Mouse (Mus musculus): ENCODE measurements at regions not wholly inside any gene's neighbourhood (a gene's known extent, or its start where the extent isn't known, plus 50 kb on each side); places are given as distances from the start of the nearest gene placed in this dataset.

DNA sequence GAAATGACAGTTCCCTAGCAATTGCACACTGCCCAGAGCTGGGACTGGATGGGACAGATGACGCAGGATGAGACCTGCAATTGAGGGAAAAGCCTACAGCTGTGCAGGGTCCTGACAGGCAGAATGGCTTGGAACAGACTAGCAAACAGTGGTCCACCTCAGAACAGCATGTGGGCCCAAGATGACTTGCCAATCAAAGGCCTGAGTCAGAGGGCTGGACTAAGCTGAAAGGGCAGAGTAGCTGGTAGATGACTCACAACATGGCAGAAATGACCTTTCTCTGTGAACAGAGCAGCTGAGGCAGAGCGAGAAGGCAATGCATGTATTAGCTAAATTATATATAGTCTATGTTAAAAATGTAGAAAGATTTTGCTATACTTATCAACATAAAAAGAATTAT lies 138.4 kb upstream of the Syt13 start:
- no peak overlapping the region for H3K4me3 ChIP-seq (ENCODE audit: low read depth, low read length)
- no peak overlapping the region for H3K27ac ChIP-seq (ENCODE audit: low read depth, low read length)
- H3K9ac ChIP-seq (ENCODE audit: low read depth, low read length): no peak overlapping the region
- H3K27me3 ChIP-seq (replicated peaks; ENCODE audit: control insufficient read depth, insufficient read depth, low read length): no peaks in the 10 kb centered on the region
- ATAC-seq: no peak
- H3K36me3 ChIP-seq (ENCODE audit: control insufficient read depth, insufficient read depth): no peaks in the 10 kb centered on the region
- H3K9me3 ChIP-seq (ENCODE audit: control insufficient read depth): no peaks in the 10 kb centered on the region
- no peak for TF ChIP-seq CTCF (IDR thresholded peaks at IDR 0.05; ENCODE audit: low read depth)
- H3K4me2 ChIP-seq (replicated peaks; ENCODE audit: low read depth): no peak overlapping the region
- WGBS: 90% methylated on average over 2 of the region's 2 CpGs
- no peaks in the 10 kb centered on the region for H3K4me1 ChIP-seq (replicated peaks; ENCODE audit: control insufficient read depth, insufficient read depth, low read length)

DNA sequence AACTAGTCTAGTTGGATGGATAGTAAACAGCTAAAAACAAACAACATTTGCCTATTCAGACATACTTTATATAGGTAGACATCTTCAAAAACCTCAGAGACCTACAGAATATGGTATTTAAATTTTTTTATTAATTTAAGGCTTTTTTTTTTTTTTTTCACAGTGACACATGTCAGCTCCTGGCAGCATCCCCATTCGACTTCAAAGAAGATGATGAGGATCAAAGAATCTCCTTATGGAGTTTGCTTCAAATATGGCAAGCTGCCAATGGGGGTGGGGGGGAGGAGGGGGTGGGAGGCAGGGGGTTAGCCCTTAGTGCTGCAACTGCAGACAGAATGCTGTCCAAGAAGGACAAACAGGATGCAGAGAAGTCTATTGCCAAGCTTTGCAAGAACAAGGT lies 135.8 kb upstream of the Syt13 start:
- H3K27me3 ChIP-seq (replicated peaks; ENCODE audit: control insufficient read depth, insufficient read depth, low read length): no peaks in the 10 kb centered on the region
- ATAC-seq: no peak
- no peaks in the 10 kb centered on the region for H3K36me3 ChIP-seq (ENCODE audit: control insufficient read depth, insufficient read depth)
- H3K9ac ChIP-seq (ENCODE audit: low read depth, low read length): no peak overlapping the region
- no peak for TF ChIP-seq CTCF (IDR thresholded peaks at IDR 0.05; ENCODE audit: low read depth)
- no peaks in the 10 kb centered on the region for H3K9me3 ChIP-seq (ENCODE audit: control insufficient read depth)
- 48% methylated on average over 1 of the region's 1 CpGs for WGBS
- no peak overlapping the region for H3K27ac ChIP-seq (ENCODE audit: low read depth, low read length)
- no peaks in the 10 kb centered on the region for H3K4me1 ChIP-seq (replicated peaks; ENCODE audit: control insufficient read depth, insufficient read depth, low read length)
- no peak overlapping the region for H3K4me3 ChIP-seq (ENCODE audit: low read depth, low read length)
- no peak overlapping the region for H3K4me2 ChIP-seq (replicated peaks; ENCODE audit: low read depth)

DNA sequence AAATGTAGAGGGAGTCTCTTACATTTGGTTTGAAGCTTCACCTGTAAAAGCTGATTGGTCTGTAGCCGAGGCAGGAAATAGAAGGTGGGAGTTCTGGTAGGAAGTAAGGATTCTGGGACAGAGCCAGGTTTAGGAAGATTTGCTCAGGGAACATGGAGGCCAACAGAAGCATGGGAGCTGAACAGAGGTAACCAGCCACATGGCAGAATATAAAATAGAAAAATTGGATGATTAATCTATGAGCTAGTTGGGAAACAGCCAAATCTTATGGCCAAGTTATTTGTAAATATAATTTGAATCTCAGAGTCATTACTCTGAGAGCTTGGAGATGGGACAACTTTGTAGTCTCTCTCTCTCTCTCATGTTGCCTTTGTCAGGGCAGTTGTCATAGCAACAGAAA lies 134.9 kb upstream of the Syt13 start:
- Histone ChIP-seq H3K27me3 (replicated peaks; ENCODE audit: control insufficient read depth, insufficient read depth, low read length) (no peaks in the 10 kb centered on the region), H3K9me3 (ENCODE audit: control insufficient read depth) (no peaks in the 10 kb centered on the region), H3K4me2 (replicated peaks; ENCODE audit: low read depth) (no peak overlapping the region), H3K4me3 (ENCODE audit: low read depth, low read length) (no peak overlapping the region), H3K36me3 (ENCODE audit: control insufficient read depth, insufficient read depth) (no peaks in the 10 kb centered on the region), H3K4me1 (replicated peaks; ENCODE audit: control insufficient read depth, insufficient read depth, low read length) (no peaks in the 10 kb centered on the region), H3K27ac (ENCODE audit: low read depth, low read length) (no peak overlapping the region), H3K9ac (ENCODE audit: low read depth, low read length) (no peak overlapping the region)
- no peak for ATAC-seq
- no peak for TF ChIP-seq CTCF (IDR thresholded peaks at IDR 0.05; ENCODE audit: low read depth)
- 72% methylated on average over 1 of the region's 1 CpGs for WGBS

DNA sequence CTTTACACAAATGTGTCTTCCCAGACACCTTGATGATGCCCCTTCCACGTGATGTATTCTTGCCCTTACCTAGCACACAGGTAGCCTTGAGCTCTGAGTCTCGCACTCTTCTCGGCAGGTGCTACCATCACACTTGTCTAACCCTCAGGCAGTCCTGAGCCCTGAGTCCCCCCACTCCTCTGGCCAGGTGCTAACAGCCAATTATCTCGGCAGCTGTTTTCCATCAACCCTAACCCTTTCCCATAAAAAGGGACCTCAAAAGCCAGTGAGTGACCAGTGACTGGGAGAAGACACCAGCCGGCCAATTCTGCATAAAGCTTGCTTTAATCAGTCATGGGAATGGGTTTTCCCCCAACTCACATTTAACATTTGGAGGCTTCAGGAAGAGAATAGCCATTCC lies 133.4 kb upstream of the Syt13 start:
- H3K36me3 ChIP-seq (ENCODE audit: control insufficient read depth, insufficient read depth): no peaks in the 10 kb centered on the region
- H3K9ac ChIP-seq (ENCODE audit: low read depth, low read length): no peak overlapping the region
- H3K27ac ChIP-seq (ENCODE audit: low read depth, low read length): no peak overlapping the region
- no peak overlapping the region for H3K4me3 ChIP-seq (ENCODE audit: low read depth, low read length)
- no peaks in the 10 kb centered on the region for H3K9me3 ChIP-seq (ENCODE audit: control insufficient read depth)
- no peaks in the 10 kb centered on the region for H3K27me3 ChIP-seq (replicated peaks; ENCODE audit: control insufficient read depth, insufficient read depth, low read length)
- no peak for TF ChIP-seq CTCF (IDR thresholded peaks at IDR 0.05; ENCODE audit: low read depth)
- ATAC-seq: no peak
- no peak overlapping the region for H3K4me2 ChIP-seq (replicated peaks; ENCODE audit: low read depth)
- H3K4me1 ChIP-seq (replicated peaks; ENCODE audit: control insufficient read depth, insufficient read depth, low read length): no peaks in the 10 kb centered on the region
- 71% methylated on average over 5 of the region's 5 CpGs for WGBS

DNA sequence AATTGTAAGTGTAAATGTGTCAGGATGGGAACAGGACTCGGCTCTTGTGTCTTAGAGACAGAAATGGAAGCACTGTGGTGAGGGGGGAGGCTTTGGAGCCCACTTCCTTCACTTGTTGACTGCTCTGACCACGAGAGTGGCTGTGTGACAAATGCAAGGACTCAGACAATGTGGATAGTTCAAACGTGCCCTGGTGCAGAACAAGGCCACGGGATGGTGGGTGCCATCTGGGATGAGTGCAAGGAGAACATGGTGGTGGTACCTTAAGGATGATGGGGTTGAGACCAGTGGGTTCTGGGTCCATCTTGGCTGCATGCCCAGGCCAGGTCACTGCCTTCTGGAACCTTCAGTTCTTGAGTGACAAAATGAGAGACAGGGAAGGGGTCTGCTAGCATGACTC lies 132.3 kb upstream of the Syt13 start:
- Histone ChIP-seq H3K9ac (ENCODE audit: low read depth, low read length) (no peak overlapping the region), H3K4me3 (ENCODE audit: low read depth, low read length) (no peak overlapping the region), H3K36me3 (ENCODE audit: control insufficient read depth, insufficient read depth) (no peaks in the 10 kb centered on the region), H3K4me1 (replicated peaks; ENCODE audit: control insufficient read depth, insufficient read depth, low read length) (no peaks in the 10 kb centered on the region), H3K4me2 (replicated peaks; ENCODE audit: low read depth) (no peak overlapping the region), H3K27me3 (replicated peaks; ENCODE audit: control insufficient read depth, insufficient read depth, low read length) (no peaks in the 10 kb centered on the region), H3K9me3 (ENCODE audit: control insufficient read depth) (no peaks in the 10 kb centered on the region), H3K27ac (ENCODE audit: low read depth, low read length) (no peak overlapping the region)
- no peak for ATAC-seq
- WGBS: 64% methylated on average over 4 of the region's 4 CpGs
- no peak for TF ChIP-seq CTCF (IDR thresholded peaks at IDR 0.05; ENCODE audit: low read depth)

DNA sequence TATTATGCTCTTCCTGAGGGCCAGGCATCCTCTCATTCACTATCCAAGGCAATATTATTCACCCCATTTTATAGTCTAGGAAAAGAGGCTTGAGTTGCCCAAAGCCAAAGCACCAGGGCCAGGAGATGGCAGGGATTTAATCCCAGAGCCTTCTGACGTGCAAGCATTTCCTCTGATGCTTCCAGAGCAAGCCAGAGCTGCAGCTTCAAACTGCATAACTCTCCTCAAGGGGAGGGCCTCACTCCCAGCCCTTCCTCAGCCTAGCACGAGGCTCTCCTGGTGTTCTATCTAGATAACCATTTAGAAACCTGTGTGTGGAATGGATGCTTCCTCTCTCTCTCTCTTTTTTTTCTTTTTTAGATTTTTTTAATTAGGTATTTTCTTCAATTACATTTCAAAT lies 130.0 kb upstream of the Syt13 start:
- Histone ChIP-seq H3K27me3 (replicated peaks; ENCODE audit: control insufficient read depth, insufficient read depth, low read length) (no peaks in the 10 kb centered on the region), H3K4me3 (ENCODE audit: low read depth, low read length) (no peak overlapping the region), H3K9ac (ENCODE audit: low read depth, low read length) (no peak overlapping the region), H3K9me3 (ENCODE audit: control insufficient read depth) (no peaks in the 10 kb centered on the region), H3K27ac (ENCODE audit: low read depth, low read length) (no peak overlapping the region), H3K4me2 (replicated peaks; ENCODE audit: low read depth) (no peak overlapping the region), H3K4me1 (replicated peaks; ENCODE audit: control insufficient read depth, insufficient read depth, low read length) (no peaks in the 10 kb centered on the region), H3K36me3 (ENCODE audit: control insufficient read depth, insufficient read depth) (no peaks in the 10 kb centered on the region)
- WGBS: 48% methylated on average over 2 of the region's 2 CpGs
- ATAC-seq: no peak
- no peak for TF ChIP-seq CTCF (IDR thresholded peaks at IDR 0.05; ENCODE audit: low read depth)

DNA sequence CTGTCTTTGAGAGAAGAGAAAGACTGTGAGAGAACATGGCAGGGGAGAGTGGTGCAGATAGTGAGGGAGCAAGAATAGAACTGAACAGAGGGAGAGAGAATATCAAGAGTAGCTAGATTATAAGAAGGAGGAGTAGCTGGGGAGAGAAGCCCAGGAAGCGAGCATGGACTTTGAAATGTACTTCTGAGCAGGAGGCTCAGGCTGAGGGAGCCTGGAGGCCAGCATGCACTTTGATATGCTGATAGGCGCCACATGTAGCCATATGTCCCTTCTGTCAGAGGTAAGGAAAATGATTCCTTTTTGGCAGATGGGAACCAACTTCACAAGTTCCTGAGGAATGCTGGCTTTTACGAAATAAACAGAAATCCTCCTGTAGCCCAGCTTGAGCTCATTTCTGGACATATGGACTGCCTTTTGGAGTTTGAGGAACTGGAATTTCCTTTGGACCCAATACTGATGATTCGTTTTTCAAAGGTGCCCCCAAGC lies 126.9 kb upstream of the Syt13 start:
- Histone ChIP-seq H3K36me3 (ENCODE audit: control insufficient read depth, insufficient read depth) (no peaks in the 10 kb centered on the region), H3K27ac (ENCODE audit: low read depth, low read length) (no peak overlapping the region), H3K9ac (ENCODE audit: low read depth, low read length) (no peak overlapping the region), H3K9me3 (ENCODE audit: control insufficient read depth) (no peaks in the 10 kb centered on the region), H3K4me1 (replicated peaks; ENCODE audit: control insufficient read depth, insufficient read depth, low read length) (no peaks in the 10 kb centered on the region), H3K4me2 (replicated peaks; ENCODE audit: low read depth) (no peak overlapping the region), H3K27me3 (replicated peaks; ENCODE audit: control insufficient read depth, insufficient read depth, low read length) (no peaks in the 10 kb centered on the region), H3K4me3 (ENCODE audit: low read depth, low read length) (no peak overlapping the region)
- no peak for TF ChIP-seq CTCF (IDR thresholded peaks at IDR 0.05; ENCODE audit: low read depth)
- no peak for ATAC-seq
- 44% methylated on average over 4 of the region's 4 CpGs for WGBS

All from intestine, postnatal 0 days (tissue).